Mouse (Mus musculus): Measurements from ENCODE around the gene C130050O18Rik.
"Not testable (repeated sequence)": the region's sequence is repeated elsewhere in the genome, so short reads cannot be mapped to it uniquely, and the experiment has no call there.

Gene C130050O18Rik

DNA sequence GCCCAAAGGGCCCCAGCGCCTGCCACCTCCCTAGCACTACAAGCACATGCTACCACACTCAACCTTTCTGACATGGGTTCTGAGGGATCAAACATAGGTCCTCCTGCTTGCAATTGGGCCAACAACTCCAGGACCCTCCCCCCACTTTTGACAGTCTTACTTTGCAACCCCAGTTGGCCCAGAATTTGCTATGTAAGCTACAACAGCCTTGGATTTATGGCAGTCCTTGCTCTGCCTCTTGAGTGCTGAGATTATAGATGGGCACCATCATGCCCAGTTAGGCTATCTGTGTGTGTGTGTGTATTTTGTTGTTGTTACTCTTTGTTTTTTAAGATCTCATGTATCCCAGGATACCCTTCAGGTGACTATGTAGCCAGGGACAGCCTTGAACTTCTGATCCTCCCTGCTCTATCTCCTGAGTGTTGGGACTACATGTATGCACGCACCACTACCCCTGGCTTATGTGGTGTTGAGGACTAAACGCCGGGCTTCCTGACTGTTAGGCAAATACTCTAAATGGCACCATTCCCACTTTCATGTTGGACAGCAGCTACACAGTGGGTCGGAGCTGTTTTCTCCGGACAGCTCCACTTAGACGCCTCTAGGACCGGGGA, 25.2 kb upstream of the C130050O18Rik start:
- DNase-seq (ENCODE audit: low read depth, low spot score), result no peak

DNA sequence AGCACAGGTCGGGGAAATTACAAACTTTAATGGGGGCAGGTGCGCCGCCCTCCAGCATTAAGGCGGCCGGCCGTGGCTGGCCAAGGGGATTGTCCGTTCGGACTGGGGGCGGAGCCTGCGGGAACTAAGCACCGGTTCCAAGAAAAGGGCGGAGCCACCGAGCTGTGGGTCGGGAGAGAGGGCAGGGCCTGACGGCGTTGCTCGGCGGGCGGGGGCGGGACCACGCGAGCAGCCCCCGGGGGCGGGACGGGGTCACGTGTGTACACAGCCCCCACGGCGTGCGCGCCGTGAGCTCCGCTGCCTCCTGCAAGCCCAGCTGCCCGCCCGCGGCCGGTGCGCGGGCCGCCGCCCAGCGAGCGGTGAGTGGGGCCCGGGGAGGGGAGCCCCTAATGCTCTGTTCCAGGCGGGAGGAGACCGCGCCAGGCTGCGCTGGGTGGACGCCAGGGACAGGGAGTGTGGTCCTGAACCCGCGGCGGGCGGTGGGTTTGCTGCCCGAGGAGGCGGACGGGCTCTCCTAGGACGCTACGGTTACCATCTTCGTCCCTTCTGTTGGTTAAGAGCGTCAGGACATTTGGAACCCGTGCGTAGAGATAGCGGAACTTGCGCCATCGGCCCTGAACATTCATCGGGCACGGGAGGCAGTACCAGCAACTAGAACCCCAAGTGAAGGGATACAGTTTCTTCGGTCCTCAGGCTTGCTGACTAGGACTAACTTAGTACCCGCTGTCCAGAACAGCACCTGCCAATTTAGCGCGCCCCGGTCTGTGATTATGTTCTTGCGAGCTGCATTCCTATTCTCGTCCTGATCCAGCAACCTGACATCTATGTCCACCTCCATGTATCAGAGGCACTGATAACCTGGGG, 24.5 kb upstream of the C130050O18Rik start:
- DNase-seq (ENCODE audit: low read depth, low spot score), result peak; percentile 87

DNA sequence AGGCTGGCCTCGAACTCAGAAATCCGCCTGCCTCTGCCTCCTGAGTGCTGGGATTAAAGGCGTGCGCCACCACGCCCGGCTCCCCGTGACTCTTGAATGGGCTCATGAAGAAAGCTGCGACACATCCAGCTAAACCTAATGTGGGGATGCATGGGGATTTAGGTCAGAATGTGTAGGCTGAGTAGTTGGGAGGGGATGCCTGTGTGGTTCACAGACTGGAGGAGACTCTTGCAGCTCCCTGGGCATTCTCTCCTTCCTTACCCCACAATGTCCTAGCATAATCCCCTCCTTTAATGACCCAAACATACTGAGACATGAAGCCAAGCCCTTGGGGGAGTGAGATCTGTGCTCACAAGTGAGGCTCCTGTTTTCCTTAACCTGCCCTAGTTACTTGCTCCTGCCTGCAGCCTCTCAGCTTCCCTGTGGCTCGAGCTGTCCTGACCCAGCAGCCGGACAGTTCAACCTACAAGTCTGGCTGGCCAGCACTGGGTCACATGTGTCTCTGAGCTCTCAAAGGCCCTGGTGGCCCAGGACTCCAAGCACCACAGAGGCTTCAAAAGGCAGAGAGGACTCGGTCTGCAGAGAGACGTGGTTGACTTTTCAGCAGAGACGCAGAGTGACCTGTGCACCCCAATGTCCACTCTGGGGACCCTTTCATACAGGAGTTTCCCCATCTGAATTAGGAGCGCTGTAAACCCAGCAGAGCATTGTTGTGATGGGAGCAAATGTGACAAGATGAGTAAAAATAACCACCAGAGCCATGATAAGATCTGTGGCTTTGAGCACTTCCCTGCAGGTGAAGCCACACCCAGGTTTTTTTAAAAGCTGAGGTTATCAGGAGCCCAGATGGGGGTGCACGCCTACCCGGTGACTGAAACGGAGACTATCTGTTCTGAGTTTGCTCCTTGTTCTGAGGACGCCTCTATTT, 23.2 kb upstream of the C130050O18Rik start:
- no peak for DNase-seq (ENCODE audit: low read depth, low spot score)

DNA sequence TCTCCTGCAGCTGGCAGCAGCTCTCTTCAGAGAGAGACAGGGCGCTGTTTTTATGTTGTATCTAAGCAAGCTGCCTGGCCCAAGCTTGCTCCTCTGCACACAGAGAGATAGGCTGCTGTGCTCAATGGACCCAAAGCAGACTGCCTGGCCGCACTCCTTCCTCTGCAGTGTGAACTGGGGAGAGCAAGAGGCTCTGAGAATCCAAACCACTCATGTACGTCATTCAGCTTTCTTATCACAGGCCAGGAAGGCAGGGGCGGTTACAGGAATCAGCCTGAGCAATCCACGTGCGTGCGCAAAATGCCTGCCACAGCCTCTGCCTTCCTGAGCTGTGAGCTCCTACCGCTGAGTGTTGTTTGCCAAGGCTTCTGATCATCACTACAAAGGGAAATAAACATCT, 22.3 kb upstream of the C130050O18Rik start:
- no peak for DNase-seq (ENCODE audit: low read depth, low spot score)

DNA sequence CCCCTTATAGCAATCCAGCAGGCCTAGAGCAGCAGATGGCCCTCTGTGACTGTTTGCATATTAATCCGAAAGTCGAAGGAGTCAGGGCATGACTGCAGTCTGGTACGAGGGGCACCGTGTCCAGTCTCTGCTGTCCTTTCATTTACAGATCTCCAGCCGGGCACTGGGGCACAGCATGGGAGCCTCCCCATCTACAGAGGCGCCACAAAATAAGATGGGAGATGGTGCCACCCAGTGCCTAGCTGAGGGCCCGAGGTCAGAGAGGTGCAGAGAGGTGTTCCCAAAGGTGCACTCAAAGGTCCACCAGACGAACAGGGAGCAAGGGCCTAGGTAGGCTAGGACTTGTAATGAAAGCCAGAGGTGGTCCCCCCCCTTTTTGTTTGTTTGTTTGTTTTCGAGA, 21.8 kb upstream of the C130050O18Rik start:
- DNase-seq (ENCODE audit: low read depth, low spot score), result no peak

DNA sequence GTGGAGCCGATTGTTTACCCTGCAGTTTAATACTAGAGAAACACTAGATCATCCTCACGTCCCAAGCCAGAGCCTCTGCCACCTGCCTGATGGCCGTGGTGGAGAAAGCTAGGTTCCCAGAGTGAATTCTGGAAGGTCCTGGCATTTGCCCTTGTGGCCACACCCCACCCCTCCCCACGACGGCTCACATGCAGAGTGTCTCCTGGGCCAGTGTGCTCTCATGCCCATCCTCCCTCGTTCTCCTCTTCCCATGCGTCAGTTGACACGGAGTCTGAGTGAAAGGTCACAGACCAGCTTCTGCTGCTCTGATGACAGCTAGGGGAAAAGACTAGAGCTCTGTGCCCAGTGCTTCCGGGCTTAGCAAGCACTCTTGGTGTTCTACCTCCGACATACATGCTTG, 20.5 kb upstream of the C130050O18Rik start:
- no peak for DNase-seq (ENCODE audit: low read depth, low spot score)

DNA sequence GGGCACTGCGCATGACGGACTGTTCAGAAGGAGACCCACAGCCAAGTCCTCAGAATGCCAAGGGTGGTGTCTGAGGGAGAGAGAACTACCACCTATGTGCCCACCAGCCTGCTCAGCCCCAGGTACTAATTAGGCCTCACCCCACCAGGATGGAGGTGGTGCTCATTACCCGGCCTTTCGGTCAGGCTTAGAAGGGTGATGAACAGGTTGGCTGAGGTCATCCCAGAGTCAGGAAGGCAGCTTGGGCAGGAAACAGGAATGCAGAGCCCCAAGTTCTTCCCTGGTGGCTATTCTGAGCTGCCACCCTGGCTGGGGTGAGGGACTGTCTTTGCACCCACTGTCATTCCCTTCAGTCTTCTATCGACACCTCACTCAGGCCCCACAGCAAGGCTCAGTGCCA, 19.0 kb upstream of the C130050O18Rik start:
- DNase-seq (ENCODE audit: low read depth, low spot score), result no peak

DNA sequence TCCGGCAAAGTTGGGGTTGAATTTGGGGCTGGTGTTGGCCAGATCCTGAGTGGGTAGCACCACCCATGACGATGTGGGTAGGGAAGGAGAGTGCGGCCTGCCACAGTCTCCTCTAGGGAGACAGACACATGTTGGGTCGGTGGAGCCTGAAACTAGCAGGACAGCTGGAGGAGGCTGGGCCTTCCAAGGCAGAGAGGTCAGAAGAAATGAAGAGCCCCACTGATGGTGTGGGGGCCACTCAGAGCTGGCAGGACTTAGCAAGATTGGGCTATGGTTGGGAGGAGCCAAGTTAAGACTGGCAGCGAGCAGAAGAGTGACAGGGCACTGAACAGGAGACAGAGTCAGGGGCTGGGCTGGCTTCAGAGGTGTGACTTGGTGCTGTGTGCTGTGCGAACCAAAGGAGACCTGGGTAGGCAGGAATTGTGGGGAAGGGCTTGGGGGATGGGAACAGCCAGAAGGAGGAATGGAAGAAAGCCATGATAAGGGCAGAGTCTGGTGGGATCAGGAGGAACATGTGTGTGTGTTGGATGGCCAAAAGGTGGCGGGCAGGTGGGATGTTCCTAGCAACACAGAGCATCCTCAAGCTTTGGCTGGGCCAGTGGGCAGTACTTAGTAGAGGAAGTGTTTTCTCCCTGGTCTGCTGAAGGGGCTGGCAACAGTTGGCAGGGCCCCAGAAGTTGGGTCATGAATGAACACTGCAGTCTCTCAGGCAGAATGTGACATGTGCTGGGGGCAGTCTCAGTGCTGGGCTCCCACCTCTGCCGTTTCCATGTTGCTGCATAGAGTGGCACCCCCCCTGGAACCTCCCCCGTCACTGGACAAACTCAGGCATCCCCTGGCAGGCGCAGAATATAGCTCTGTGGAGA, 17.5 kb upstream of the C130050O18Rik start:
- no peak for DNase-seq (ENCODE audit: low read depth, low spot score)

DNA sequence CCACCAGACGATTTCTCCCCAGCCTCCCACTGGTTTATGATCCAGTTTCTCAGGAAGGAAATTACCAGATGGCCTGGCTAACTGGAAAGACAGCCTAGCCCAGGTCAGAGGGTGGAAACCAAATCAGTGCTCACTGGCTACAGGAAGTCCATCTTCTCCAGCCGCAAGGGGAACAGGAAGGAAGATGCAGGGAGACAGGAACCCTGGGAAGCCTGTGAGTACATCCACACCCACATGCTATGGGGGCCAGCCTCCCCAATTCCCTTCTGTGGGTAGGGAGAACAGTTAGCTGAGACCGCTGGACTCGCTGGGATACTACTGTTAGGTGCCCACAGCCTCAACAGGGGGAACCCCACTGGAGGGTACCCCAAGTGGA, 16.9 kb upstream of the C130050O18Rik start:
- DNase-seq (ENCODE audit: low read depth, low spot score), result no peak

DNA sequence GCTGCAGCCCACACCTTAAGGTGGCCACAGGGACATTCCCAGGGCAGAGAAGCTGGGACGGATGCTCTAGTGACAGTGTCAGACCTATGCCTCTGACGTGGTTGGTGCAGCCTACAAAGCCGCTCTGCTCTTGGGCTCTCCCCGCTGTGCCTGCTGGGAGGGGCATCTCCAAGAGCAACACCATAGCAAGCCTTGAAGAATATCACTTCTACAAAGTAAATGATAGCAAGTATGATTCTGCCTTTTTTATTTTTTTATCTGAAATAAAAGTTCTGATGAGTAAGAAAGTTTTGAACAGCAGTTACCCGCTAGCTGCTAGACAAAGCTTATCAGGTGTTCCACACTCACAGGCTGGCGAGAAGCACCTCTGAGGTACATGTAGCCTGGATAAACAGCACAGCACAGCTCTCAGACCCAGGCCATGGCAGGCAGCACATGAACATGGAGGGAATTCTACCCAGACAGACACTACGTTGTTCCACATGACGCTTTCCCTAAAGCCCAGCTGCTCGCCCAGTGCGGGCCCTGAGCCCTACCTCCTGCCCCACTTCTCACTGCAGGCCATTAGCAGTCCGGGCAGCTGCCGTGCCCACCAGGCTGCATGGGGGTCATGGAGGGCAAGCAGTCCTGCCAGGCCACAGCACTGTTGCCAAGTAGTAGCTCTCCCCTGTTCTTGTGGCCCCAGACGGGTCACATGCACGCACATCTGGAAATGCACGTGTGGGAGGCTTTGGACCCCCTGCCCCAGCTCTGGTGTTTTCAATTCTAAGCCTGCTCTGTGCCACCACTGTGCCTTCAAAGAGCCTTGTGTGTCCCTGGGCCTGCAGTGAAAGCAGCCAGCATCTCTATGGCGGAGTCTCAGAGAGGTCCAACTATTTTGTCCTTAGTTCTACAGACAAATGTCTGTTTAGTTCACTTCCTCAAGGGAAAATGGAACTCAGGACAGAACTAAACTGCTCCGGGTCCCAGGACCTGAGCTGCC, 16.1 kb upstream of the C130050O18Rik start:
- DNase-seq (ENCODE audit: low read depth, low spot score), result no peak

DNA sequence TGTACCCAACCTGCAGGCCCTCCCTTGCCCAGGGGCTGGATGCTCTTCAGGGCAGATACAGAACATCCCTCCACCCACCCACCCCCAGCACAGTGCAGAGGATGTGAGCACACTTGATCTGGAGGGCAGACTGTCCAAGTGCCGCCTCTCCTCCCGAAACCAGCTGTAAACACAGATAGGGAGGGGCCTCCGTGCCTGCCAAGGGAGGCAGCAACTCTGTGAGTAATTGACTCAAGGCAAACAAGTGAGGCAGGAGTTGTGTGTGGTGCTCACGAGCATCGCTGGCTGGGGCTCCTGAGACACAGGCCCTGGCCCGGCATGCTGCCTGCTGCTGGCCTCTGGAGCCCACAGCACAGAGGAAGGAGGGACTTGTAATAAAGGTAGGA, 15.4 kb upstream of the C130050O18Rik start:
- no peak for DNase-seq (ENCODE audit: low read depth, low spot score)

DNA sequence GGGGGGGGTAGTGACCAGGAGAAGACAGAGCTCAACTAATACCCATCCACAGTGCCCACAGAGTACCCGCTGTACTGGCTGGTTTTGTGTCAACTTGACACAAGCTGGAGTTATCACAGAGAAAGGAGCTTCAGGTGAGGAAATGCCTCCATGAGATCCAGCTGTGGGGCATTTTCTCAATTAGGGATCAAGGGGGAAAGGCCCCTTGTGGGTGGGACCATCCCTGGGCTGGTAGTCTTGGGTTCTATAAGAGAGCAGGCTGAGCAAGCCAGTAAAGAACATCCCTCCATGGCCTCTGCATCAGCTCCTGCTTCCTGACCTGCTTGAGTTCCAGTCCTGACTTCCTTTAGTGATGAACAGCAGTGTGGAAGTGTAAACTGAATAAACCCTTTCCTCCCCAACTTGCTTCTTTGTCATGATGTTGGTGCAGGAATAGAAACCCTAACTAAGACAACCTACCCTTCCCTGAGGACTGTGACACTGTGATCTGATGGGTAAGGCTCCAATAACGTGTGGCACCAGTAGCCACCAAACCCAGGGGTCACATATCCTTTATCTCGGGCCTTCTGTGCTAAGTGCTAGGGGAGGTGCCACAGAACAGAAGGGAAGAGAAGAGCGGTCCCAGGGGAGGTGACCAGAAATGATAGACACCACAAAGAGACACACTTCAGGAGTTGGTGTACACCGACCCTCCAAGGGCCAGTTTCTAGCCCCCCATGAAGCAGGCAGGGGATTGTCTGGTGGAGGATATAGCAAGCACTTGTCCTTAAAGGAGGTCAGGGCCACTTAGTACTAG, 14.6 kb upstream of the C130050O18Rik start:
- DNase-seq (ENCODE audit: low read depth, low spot score), result not testable (repeated sequence)

DNA sequence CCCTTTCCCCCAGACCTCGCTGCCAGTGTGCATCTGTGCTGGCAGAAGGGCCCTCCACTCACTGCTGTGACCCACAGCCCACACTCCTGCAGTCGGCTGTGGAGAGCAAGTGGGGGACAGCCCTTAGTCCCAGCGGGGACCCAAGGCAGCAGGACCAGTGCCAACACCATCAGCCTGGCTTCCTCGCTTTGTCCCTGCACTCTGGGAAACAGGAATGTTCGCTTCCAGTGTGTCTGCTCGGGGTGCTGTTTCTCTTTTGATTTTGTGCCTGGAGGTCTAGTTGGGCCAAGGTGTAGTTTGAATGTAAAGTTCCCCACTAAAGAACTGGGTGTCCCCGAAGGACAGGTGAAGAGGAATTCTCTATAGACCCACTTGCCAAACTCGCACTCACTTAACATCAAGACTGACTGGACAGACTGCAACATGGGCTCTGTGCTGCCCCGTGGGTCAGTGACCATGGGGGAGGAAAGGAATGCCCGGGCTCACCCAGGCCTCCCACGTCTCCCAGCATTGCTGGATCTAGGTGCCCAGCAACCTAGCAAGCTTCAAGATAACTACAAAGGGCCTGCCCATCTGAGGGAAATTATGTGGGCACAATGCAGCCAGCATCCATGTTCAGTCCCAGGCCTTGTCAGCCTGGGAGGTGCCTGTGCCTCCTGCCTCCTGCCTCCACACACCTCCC, 13.6 kb upstream of the C130050O18Rik start:
- DNase-seq (ENCODE audit: low read depth, low spot score), result no peak

DNA sequence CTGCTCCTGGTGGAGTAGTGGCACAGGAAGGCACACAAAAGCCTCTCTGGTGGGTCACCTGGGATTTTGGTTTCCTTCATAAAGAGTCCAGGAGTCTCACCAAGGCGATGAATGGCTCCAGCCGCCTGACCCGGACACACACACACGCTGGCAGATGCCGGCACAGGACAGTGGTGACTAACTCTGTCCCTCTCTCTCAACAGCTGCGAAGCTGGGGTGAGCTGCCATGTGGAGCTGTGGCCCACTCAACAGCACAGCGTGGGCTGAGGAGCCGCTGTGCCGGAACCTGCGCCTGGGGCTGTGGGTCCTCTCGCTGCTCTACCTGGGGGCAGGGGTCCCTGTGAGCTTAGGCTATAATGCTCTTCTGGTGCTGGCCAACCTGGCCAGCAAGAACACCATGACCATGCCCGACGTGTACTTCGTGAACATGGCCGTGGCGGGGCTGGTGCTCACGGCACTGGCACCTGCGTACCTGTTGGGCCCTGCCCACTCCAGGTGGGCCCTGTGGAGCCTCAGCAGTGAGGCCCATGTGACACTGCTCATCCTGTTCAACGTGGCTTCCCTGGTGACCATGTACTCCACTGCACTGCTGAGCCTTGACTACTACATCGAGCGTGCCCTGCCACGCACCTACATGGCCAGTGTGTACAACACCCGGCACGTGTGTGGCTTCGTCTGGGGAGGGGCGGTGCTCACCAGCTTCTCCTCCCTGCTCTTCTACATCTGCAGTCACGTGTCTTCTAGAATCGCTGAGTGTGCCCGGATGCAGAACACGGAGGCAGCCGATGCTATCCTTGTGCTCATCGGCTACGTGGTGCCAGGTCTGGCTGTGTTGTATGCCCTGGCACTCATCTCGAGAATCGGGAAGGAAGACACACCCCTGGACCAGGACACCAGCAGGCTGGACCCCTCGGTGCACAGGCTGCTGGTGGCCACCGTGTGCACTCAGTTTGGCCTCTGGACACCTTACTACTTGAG, 12.6 kb upstream of the C130050O18Rik start:
- DNase-seq (ENCODE audit: low read depth, low spot score), result no peak

DNA sequence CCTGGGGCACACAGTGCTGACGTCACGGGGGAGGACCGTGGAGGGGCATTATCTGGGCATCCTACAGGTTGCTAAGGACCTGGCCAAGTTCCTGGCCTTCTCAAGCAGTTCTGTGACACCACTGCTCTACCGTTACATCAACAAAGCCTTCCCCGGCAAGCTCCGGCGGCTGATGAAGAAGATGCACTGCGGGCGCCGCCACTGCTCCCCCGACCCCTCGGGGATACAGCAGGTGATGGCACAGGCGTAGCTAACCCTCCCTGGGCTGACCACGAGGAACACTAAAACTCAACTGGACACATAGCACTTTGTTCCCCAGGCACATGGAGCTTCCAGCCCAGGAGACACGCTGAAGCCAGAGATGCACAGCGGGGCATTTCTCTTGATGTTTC, 11.9 kb upstream of the C130050O18Rik start:
- DNase-seq (ENCODE audit: low read depth, low spot score), result no peak

DNA sequence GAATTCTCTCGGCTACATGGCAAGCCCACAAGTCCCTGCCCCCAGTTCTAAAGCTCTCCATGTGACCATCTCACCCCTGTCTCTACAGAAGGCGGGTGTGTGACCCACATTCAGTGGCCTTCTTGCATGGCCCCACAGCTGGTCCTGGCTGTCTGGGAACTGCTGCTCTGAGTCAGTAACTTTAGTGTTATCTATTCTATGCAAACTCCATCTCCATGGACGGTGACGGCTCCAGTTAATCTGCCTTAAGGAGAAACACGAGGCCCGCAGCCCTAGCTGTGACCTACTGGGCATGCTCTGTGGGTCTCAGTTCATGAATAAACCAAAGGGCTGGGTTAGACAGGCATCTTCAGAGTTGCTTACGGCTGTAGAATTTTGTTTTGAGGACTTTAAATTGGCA, 10.7 kb upstream of the C130050O18Rik start:
- no peak for DNase-seq (ENCODE audit: low read depth, low spot score)

DNA sequence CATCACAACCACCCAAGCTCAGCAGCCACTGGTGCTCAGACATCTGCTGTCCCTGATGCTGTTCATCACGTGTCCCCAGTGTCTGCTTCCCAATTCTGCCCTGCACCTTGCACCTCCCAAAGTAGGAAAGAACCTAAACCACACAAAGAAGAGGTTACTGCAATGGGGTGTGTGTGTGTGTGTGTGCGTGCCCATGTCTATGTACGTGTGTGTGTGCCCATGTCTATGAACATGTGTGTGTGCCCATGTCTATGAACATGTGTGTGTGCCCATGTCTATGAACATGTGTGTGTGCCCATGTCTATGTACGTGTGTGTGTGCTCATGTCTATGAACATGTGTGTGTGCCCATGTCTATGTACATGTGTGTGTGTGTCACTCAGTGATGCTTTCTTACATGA, 9.6 kb upstream of the C130050O18Rik start:
- no peak for DNase-seq (ENCODE audit: low read depth, low spot score)
